In genomic region chr2:5023699-5024399, GRCm38 (mm10) we compare ENCODE assay signal across 21 mouse cellular contexts. TPM values are rescaled to one million over a fixed set of nuclear protein-coding genes. Genes with fewer than 3 reads are reported as not detected.
DNase-seq lines count a peak whose midpoint lies in the region; ATAC-seq lines count a peak whose summit lies in the region.
"Had no signal": no experiment of that assay in that cellular context is flagged by ENCODE, and none has a peak within 500 bp of the region (broad histone marks: within the 10 kb centered on the region; RNA-seq: fewer than 3 reads in every experiment).

No protein-coding gene starts in this region.

- no peaks in the 10 kb centered on the region for H3K4me1 ChIP-seq in limb, embryonic 11.5 days (ENCODE audit: control insufficient read depth, insufficient read depth, low read length)
- H3K4me1 ChIP-seq in kidney, embryonic 14.5 days (ENCODE audit: control insufficient read depth, insufficient read depth, low read length): no peaks in the 10 kb centered on the region
- H3K4me1 ChIP-seq: forebrain, embryonic 15.5 days; midbrain, embryonic 10.5 days had no signal

- no peak overlapping the region for H3K4me3 ChIP-seq in limb, embryonic 11.5 days (ENCODE audit: low read depth, low read length)
- no peak overlapping the region for H3K4me3 ChIP-seq in kidney, embryonic 14.5 days (ENCODE audit: low read length)
- H3K4me3 ChIP-seq: forebrain, embryonic 15.5 days; heart, embryonic 10.5 days; midbrain, embryonic 10.5 days had no signal

- 0 out of 2 replicates have a peak, but pooled peaks cover 2% of the 10 kb centered on the region for H3K36me3 ChIP-seq in limb, embryonic 11.5 days (ENCODE audit: control insufficient read depth, insufficient read depth, low read length)
- no peaks in the 10 kb centered on the region for H3K36me3 ChIP-seq in kidney, embryonic 14.5 days (ENCODE audit: control insufficient read depth, insufficient read depth, low read length)
- H3K36me3 ChIP-seq: forebrain, embryonic 15.5 days; heart, embryonic 10.5 days; midbrain, embryonic 10.5 days had no signal

- no peak overlapping the region for H3K4me2 ChIP-seq in limb, embryonic 11.5 days (ENCODE audit: low read depth, severe bottlenecking)
- no peak overlapping the region for H3K4me2 ChIP-seq in kidney, embryonic 14.5 days (replicated peaks; ENCODE audit: low read depth, low read length)
- H3K4me2 ChIP-seq: forebrain, embryonic 15.5 days had no signal

- no peak overlapping the region for H3K9ac ChIP-seq in limb, embryonic 11.5 days (ENCODE audit: low read length)
- no peak overlapping the region for H3K9ac ChIP-seq in kidney, embryonic 14.5 days (ENCODE audit: low read depth, low read length)
- H3K9ac ChIP-seq: forebrain, embryonic 15.5 days; liver, postnatal 0 days had no signal

- DNase-seq in gastrocnemius, adult 18-20 months (ENCODE audit: low spot score): peak; percentile 50
- DNase-seq in gastrocnemius, postnatal 10 days: no peak
- DNase-seq in ovary, postnatal 36 days (ENCODE audit: low spot score): peak; percentile 15
- no peak for DNase-seq in ovary, postnatal 14 days (ENCODE audit: low spot score)
- peak; percentile 57 for DNase-seq in limb, embryonic 11.5 days (ENCODE audit: low spot score)
- no peak for DNase-seq in cerebellum, adult 9-10 months
- DNase-seq: gastrocnemius, postnatal 14 days; kidney, adult 2 months; kidney, postnatal 4 days; layer of hippocampus, postnatal 36 days; liver, postnatal 0 days; right cerebral cortex, postnatal 14 days; thymus, adult 18-20 months had no signal

- no peak for ATAC-seq in limb, embryonic 11.5 days (ENCODE audit: insufficient number of reproducible peaks, low FRiP score, low TSS enrichment, low read depth)
- ATAC-seq in kidney, embryonic 14.5 days (ENCODE audit: low FRiP score, low TSS enrichment): no peak
- ATAC-seq in monocyte, adult 5-6 weeks (replicated peaks; ENCODE audit: insufficient number of reproducible peaks, low FRiP score, low TSS enrichment, poor library complexity, severe bottlenecking): no peak
- ATAC-seq: forebrain, embryonic 15.5 days; hindbrain, embryonic 16.5 days; liver, postnatal 0 days had no signal

- no peaks in the 10 kb centered on the region for H3K9me3 ChIP-seq in limb, embryonic 11.5 days (ENCODE audit: control insufficient read depth, low read length)
- H3K9me3 ChIP-seq in kidney, embryonic 14.5 days (ENCODE audit: control insufficient read depth, low read length): no peaks in the 10 kb centered on the region
- H3K9me3 ChIP-seq: forebrain, embryonic 15.5 days; heart, embryonic 10.5 days; midbrain, embryonic 10.5 days had no signal

- no peak overlapping the region for H3K27ac ChIP-seq in limb, embryonic 11.5 days (replicated peaks; ENCODE audit: low read depth, low read length)
- no peak overlapping the region for H3K27ac ChIP-seq in kidney, embryonic 14.5 days (ENCODE audit: low read depth, low read length)
- H3K27ac ChIP-seq: forebrain, embryonic 15.5 days; heart, embryonic 10.5 days; midbrain, embryonic 10.5 days had no signal

- 59% methylated on average over 14 of the region's 14 CpGs for WGBS in limb, embryonic 11.5 days
- WGBS in kidney, embryonic 14.5 days: 76% methylated on average over 14 of the region's 14 CpGs

- no peaks in the 10 kb centered on the region for H3K27me3 ChIP-seq in limb, embryonic 11.5 days (ENCODE audit: control insufficient read depth, insufficient read depth, low read length)
- no peaks in the 10 kb centered on the region for H3K27me3 ChIP-seq in kidney, embryonic 14.5 days (ENCODE audit: control insufficient read depth, insufficient read depth, low read length)
- H3K27me3 ChIP-seq: forebrain, embryonic 15.5 days had no signal

RNA-seq across cellular contexts. Expression of gene Mcm10, which starts 11.3 kb away (rescaled TPM):
- total RNA-seq in gastrocnemius, adult 18-20 months (2021): under 1 TPM in 1 of 2 experiments, not detected in 1; 0.05 TPM
- 1 to 10 TPM; 2.3 to 4.7 TPM for total RNA-seq in gastrocnemius, postnatal 10 days (2021)
- polyA plus RNA-seq in limb, embryonic 11.5 days (2014; fragmentation: Nextera tagmentation; extraction: Ambion mirVana): 71.4 and 71.7 TPM in 2 replicates
- polyA plus RNA-seq in kidney, embryonic 14.5 days (2014; fragmentation: Nextera tagmentation; extraction: Ambion mirVana): 30.5 and 46.4 TPM in 2 replicates
- 2.6 to 4.3 TPM (median 3.1 TPM) in 3 replicates for total RNA-seq in monocyte, adult 5-6 weeks (2017)

RNA-seq across cellular contexts. Expression of gene Optn, which starts 40.0 kb away (rescaled TPM):
- total RNA-seq in gastrocnemius, adult 18-20 months (2021): 10 to 100 TPM; 81.4 to 99.0 TPM
- total RNA-seq in gastrocnemius, postnatal 10 days (2021): 10 to 100 TPM; 23.5 to 26.4 TPM
- polyA plus RNA-seq in limb, embryonic 11.5 days (2014; fragmentation: Nextera tagmentation; extraction: Ambion mirVana): 6.6 and 7.8 TPM in 2 replicates
- polyA plus RNA-seq in kidney, embryonic 14.5 days (2014; fragmentation: Nextera tagmentation; extraction: Ambion mirVana): 4.0 and 7.6 TPM in 2 replicates
- 5.6 to 9.3 TPM (median 7.3 TPM) in 3 replicates for total RNA-seq in monocyte, adult 5-6 weeks (2017)

RNA-seq across cellular contexts. Expression of gene Ucma, which starts 47.9 kb away (rescaled TPM):
- under 1 TPM in 1 of 2 experiments, not detected in 1; 0.40 TPM for total RNA-seq in gastrocnemius, adult 18-20 months (2021)
- total RNA-seq in gastrocnemius, postnatal 10 days (2021): under 1 TPM in 1 of 2 experiments, not detected in 1; 0.75 TPM
- polyA plus RNA-seq in limb, embryonic 11.5 days (2014; fragmentation: Nextera tagmentation; extraction: Ambion mirVana): not detected in 2 replicates
- not detected in 2 replicates for polyA plus RNA-seq in kidney, embryonic 14.5 days (2014; fragmentation: Nextera tagmentation; extraction: Ambion mirVana)
- not detected in 3 replicates for total RNA-seq in monocyte, adult 5-6 weeks (2017)
- total RNA-seq: neutrophil, adult 5-6 weeks had no signal
- polyA plus RNA-seq: forebrain, embryonic 15.5 days; heart, embryonic 10.5 days; kidney, adult 2 months; liver, postnatal 0 days; midbrain, embryonic 10.5 days; urinary bladder, adult 2 months had no signal

Comparison
In these comparisons a context has a peak if more than half of its experiments do, and no peak if none do; other contexts are left out.
1. DNase-seq: peak in gastrocnemius, adult 18-20 months (single experiment), ovary, postnatal 36 days (single experiment) and limb, embryonic 11.5 days (single experiment); none in gastrocnemius, postnatal 10 days (single experiment), ovary, postnatal 14 days (single experiment) and cerebellum, adult 9-10 months (single experiment).